Mouse (Mus musculus) hindbrain, embryonic 15.5 days (tissue): ENCODE measurements around the gene Mrpl57. TPM values are rescaled to one million over a fixed set of nuclear protein-coding genes. Genes with fewer than 3 reads are reported as not detected.
"Not testable (repeated sequence)": the region's sequence is repeated elsewhere in the genome, so short reads cannot be mapped to it uniquely, and the experiment has no call there.

Source experiments
- ATAC-seq: fragments of 200-750 bp; cut with Nextera tagmentation; 2 replicates; pipeline ENCODE4 v1.8.0; 2017; ENCODE audit warnings: low read depth, moderate number of reproducible peaks, moderate TSS enrichment; ENCODE audit not compliant: low FRiP score
- H3K27ac ChIP-seq: fragments of 300-500 bp; sonication (generic); replicated peaks from 2 replicates; pipeline ENCODE4 v1.5.1; 2015; ENCODE audit warnings: mild to moderate bottlenecking, inconsistent platforms
- H3K27me3 ChIP-seq: fragments of 300-500 bp; sonication (generic); 2 replicates; pipeline ENCODE4 v1.6.1; 2015; ENCODE audit warnings: control low read depth, inconsistent platforms
- H3K36me3 ChIP-seq: fragments of 300-500 bp; sonication (generic); 2 replicates; pipeline ENCODE4 v1.6.1; 2015; ENCODE audit warnings: control low read depth, inconsistent platforms
- H3K4me1 ChIP-seq: fragments of 300-500 bp; sonication (generic); replicated peaks from 2 replicates; pipeline ENCODE4 v1.6.1; 2015; ENCODE audit warnings: control low read depth, inconsistent platforms
- H3K4me2 ChIP-seq: fragments of 300-500 bp; sonication (generic); 2 replicates; pipeline ENCODE4 v1.6.1; 2015; ENCODE audit warnings: moderate library complexity, mild to moderate bottlenecking, inconsistent platforms
- H3K4me3 ChIP-seq: fragments of 300-500 bp; sonication (generic); 2 replicates; pipeline ENCODE4 v1.5.1; 2015; ENCODE audit warnings: mild to moderate bottlenecking, inconsistent platforms
- H3K9ac ChIP-seq: fragments of 300-500 bp; sonication (generic); 2 replicates; pipeline ENCODE4 v1.6.1; 2015; ENCODE audit warnings: inconsistent platforms
- H3K9me3 ChIP-seq: fragments of 300-500 bp; sonication (generic); 2 replicates; pipeline ENCODE4 v1.6.1; 2016; ENCODE audit warnings: control low read depth, inconsistent platforms
- WGBS: fragments of 180-500 bp; shearing (Covaris S2); methylation state at CpG from one replicate; pipeline ENCODE4 v1.1.7; 2015; 5-methylcytosine and 5-hydroxymethylcytosine counted together
- polyA plus RNA-seq: library from polyadenylated mRNA; unstranded; fragments of >200 nt; fragmentation: Nextera tagmentation; extraction: Ambion mirVana; gene quantifications from 2 replicates; pipeline ENCODE4 v1.2.1, GENCODE M21; 2015

Gene Mrpl57
- polyA plus RNA-seq, 1 experiment from 2014 or later = 153 TPM

- no peaks in the 10 kb centered on the region for H3K27me3 ChIP-seq
- peak overlapping the region; percentile 84; the same call in 1 of the 2 replicates for H3K9ac ChIP-seq
- 92% methylated on average over 1 of the region's 1 CpGs for WGBS
- H3K36me3 ChIP-seq = peaks cover 4% of the 10 kb centered on the region; the same call in 1 of the 2 replicates
- ATAC-seq = no peak
- H3K4me2 ChIP-seq = peak overlapping the region; percentile 65
- H3K4me1 ChIP-seq = peaks cover 18% of the 10 kb centered on the region
- no peak overlapping the region for H3K27ac ChIP-seq
- H3K4me3 ChIP-seq = peak overlapping the region; percentile 72
- H3K9me3 ChIP-seq = no peaks in the 10 kb centered on the region
Measured at GRCm38 (mm10) chr14:57827284-57827683, 1.2 kb downstream of the Mrpl57 start.

DNA sequence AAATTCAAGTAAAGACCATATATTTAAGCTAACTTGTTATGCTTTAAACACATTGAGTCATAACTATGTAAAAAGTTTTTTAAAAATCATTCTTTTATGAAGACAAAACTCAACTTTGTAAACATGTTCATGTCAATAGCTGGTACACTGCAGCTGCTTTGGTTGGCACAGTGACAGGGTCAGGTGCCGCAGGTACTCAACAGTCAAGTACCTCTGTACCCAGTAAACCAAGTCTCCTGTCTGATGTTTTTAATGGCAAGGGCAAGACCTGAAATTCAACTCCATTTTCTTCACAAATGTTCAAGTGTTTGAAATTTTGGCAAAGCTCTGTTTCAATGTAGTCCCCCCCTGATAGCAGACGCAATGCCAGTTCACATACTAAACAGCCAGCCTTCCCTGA lies 7.5 kb downstream of the Mrpl57 start:
- WGBS = 96% methylated on average over 2 of the region's 2 CpGs
- Histone ChIP-seq H3K4me3 (no peak overlapping the region), H3K36me3 (peaks cover 38% of the 10 kb centered on the region), H3K4me2 (no peak overlapping the region), H3K9ac (no peak overlapping the region), H3K9me3 (no peaks in the 10 kb centered on the region), H3K27ac (no peak overlapping the region), H3K27me3 (no peaks in the 10 kb centered on the region), H3K4me1 (no peaks in the 10 kb centered on the region)
- no peak for ATAC-seq

DNA sequence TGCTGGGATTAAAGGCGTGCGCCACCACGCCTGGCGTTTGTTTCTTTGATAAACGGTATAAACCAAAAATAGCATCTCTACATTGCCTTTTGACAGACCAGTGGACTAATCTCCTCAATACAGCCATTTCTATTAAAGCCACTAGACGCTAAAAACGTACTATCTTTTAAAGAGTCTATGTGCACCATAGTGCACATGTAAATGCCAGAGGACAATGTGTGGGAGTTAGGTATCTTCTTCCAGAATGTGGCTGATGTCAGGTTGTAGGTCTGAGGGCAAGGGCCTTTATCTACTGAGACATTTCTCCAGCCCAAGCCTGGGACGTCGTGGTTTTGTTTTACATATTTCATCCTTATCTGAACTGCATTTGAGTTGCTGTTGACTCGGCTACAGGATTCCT lies 9.1 kb downstream of the Mrpl57 start:
- H3K36me3 ChIP-seq = peaks cover 48% of the 10 kb centered on the region
- no peak overlapping the region for H3K27ac ChIP-seq
- H3K9ac ChIP-seq = no peak overlapping the region
- no peak overlapping the region for H3K4me3 ChIP-seq
- H3K4me2 ChIP-seq = no peak overlapping the region
- H3K4me1 ChIP-seq = no peaks in the 10 kb centered on the region
- no peak for ATAC-seq
- WGBS = 95% methylated on average over 10 of the region's 10 CpGs
- H3K27me3 ChIP-seq = no peaks in the 10 kb centered on the region
- no peaks in the 10 kb centered on the region for H3K9me3 ChIP-seq

- Histone ChIP-seq H3K4me1 (no peaks in the 10 kb centered on the region), H3K27me3 (no peaks in the 10 kb centered on the region), H3K27ac (no peak overlapping the region), H3K36me3 (peaks cover 34% of the 10 kb centered on the region), H3K9me3 (no peaks in the 10 kb centered on the region), H3K4me3 (no peak overlapping the region), H3K4me2 (no peak overlapping the region), H3K9ac (no peak overlapping the region)
- WGBS = 92% methylated on average over 3 of the region's 3 CpGs
- no peak for ATAC-seq
Measured at GRCm38 (mm10) chr14:57844535-57844934, 18.5 kb downstream of the Mrpl57 start.

DNA sequence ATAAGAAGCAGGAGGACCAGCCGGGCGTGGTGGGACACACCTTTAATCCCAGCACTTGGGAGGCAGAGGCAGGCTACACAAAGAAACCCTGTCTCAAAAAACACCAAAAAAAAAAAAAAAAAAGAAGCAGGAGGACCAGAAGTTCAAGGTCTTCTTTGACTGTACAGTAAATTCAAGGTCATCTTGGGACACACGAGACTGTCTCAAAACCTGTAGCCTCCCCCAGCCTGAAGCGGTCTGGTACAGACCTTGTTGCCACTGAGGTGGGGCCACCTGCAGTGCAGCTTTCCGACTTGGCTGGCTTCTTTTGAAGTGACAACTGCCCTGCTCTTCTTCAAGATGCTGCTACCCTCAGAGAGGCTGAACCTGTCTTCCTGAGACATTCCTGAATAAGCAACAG lies 22.0 kb downstream of the Mrpl57 start:
- not testable (repeated sequence) for H3K9ac ChIP-seq, H3K4me1 ChIP-seq, H3K4me3 ChIP-seq, H3K27ac ChIP-seq, H3K4me2 ChIP-seq, H3K27me3 ChIP-seq, H3K9me3 ChIP-seq, ATAC-seq
- peaks cover 31% of the 10 kb centered on the region for H3K36me3 ChIP-seq
- 85% methylated on average over 5 of the region's 5 CpGs for WGBS

DNA sequence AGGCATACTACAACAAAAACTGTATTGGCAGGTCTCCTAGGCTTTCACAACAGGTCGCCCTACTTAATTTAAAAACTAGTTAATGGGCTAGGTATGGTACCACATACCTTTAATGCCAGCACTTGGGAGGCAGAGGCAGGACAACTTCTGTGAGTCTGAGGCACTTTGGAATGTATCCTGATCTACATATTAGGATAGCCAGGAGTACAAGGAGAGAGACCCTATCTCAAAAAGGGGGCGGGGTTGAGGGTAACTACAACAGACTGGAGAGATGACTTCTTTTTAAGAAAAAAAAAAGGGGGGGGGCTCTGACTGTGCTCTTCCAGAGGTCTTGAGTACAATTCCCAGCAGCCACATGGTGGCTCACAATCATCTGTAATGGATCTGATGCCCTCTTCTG lies 22.6 kb downstream of the Mrpl57 start:
- no peak overlapping the region for H3K27ac ChIP-seq
- H3K36me3 ChIP-seq = peaks cover 31% of the 10 kb centered on the region
- no peaks in the 10 kb centered on the region for H3K9me3 ChIP-seq
- no peak overlapping the region for H3K9ac ChIP-seq
- WGBS = 95% methylated on average over 2 of the region's 2 CpGs
- H3K4me1 ChIP-seq = no peaks in the 10 kb centered on the region
- no peaks in the 10 kb centered on the region for H3K27me3 ChIP-seq
- no peak for ATAC-seq
- no peak overlapping the region for H3K4me2 ChIP-seq
- no peak overlapping the region for H3K4me3 ChIP-seq

DNA sequence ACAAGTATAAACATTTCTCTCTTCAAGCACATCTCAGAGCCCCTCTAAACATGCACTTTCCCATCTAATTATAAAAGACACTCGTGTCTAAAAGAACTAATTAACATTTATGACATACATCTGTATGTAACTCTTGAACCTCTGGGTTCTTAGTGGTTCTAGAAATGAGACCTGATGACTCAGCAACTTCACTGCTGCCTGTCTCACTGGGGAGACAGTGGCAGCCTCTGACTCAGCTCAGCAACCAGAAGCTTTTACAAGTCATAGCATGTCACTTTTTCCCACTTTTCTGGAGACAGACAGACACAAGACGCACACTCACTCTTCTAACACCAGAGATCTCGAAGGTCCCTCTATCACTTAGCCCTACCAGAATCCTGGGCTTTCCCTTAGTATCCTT lies 24.3 kb downstream of the Mrpl57 start:
- H3K36me3 ChIP-seq = peaks cover 30% of the 10 kb centered on the region

GRCm38 (mm10) chr14:57852961-57853360 lies 26.9 kb downstream of the Mrpl57 start:
- H3K4me2 ChIP-seq = no peak overlapping the region
- no peak overlapping the region for H3K4me3 ChIP-seq
- 78% methylated on average over 2 of the region's 2 CpGs for WGBS
- ATAC-seq = no peak
- H3K4me1 ChIP-seq = no peaks in the 10 kb centered on the region
- no peaks in the 10 kb centered on the region for H3K9me3 ChIP-seq
- H3K9ac ChIP-seq = no peak overlapping the region
- H3K27me3 ChIP-seq = no peaks in the 10 kb centered on the region
- H3K27ac ChIP-seq = no peak overlapping the region
- peaks cover 27% of the 10 kb centered on the region for H3K36me3 ChIP-seq

More for the DNA sequence above, 24.3 kb downstream of the Mrpl57 start:
- Histone ChIP-seq H3K27me3 (no peaks in the 10 kb centered on the region), H3K27ac (no peak overlapping the region), H3K9ac (no peak overlapping the region), H3K9me3 (no peaks in the 10 kb centered on the region), H3K4me2 (no peak overlapping the region), H3K4me1 (no peaks in the 10 kb centered on the region), H3K4me3 (no peak overlapping the region)
- no peak for ATAC-seq
- WGBS = 85% methylated on average over 3 of the region's 3 CpGs

DNA sequence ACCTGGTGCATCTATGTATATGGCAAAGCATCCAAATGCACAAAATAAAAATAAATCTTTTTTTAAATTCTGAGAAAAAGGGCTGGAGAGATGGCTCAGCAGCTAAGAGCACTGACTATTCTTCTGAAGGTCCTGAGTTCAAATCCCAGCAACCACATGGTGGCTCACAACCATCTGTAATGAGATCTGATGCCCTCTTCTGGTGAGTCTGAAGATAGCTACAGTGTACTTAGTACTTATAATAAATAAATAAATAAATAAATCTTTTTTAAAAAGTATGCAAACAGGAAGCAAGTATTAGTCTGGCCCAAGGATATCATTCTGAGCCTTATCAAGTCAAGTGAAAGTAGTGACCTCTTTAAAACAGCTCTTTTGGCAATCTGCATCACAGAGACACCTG lies 30.0 kb downstream of the Mrpl57 start:
- not testable (repeated sequence) for H3K4me1 ChIP-seq, H3K27me3 ChIP-seq, H3K4me2 ChIP-seq, H3K4me3 ChIP-seq, H3K27ac ChIP-seq, H3K9ac ChIP-seq, ATAC-seq, H3K9me3 ChIP-seq
- H3K36me3 ChIP-seq = peaks cover 29% of the 10 kb centered on the region

DNA sequence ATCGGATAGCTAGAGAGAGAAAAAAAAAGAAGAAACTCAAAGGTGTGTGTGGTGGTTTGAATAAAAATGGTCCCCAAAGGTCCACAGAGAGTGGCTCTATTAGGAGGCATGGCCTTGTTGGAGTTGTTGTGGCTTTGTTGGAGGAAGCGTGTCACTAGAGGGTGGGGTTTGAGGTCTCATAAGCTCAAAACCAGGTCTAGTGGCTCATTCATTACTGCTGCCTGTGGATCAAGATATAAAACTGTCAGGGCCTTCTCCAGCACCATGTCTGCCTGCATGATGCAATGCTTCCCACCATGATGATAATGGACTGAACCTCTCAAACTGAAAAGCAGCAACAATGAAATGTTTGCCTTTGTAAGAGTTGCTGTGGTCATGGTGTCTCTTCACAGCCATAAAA lies 32.6 kb downstream of the Mrpl57 start:
- Histone ChIP-seq H3K4me2 (no peak overlapping the region), H3K4me3 (no peak overlapping the region), H3K4me1 (no peaks in the 10 kb centered on the region), H3K27me3 (no peaks in the 10 kb centered on the region), H3K9ac (no peak overlapping the region), H3K9me3 (no peaks in the 10 kb centered on the region), H3K27ac (no peak overlapping the region), H3K36me3 (peaks cover 35% of the 10 kb centered on the region)
- 96% methylated on average over 2 of the region's 2 CpGs for WGBS
- ATAC-seq = no peak

DNA sequence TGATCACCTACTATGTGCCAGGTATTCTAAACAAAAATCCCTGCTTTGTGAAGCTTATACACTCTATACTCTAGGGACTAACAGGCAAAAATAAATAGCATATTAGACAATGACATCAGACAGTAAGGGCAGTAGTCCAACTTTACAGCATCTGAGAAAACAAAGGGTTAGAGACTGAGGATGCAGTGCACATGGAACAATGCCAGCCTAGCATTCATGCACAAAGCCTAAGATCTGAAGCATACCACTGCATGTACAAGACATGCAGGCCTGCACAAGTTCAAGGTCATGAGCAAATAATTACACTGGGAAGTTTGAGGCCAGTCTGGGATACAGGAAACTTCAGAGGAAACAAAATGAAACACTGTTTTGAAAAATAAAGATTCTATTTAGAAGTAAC lies 33.5 kb downstream of the Mrpl57 start:
- H3K27ac ChIP-seq = no peak overlapping the region
- no peak overlapping the region for H3K4me3 ChIP-seq
- no peaks in the 10 kb centered on the region for H3K27me3 ChIP-seq
- H3K36me3 ChIP-seq = peaks cover 44% of the 10 kb centered on the region
- no peak overlapping the region for H3K4me2 ChIP-seq
- H3K4me1 ChIP-seq = no peaks in the 10 kb centered on the region
- H3K9me3 ChIP-seq = no peaks in the 10 kb centered on the region
- H3K9ac ChIP-seq = no peak overlapping the region
- no peak for ATAC-seq

- 95% methylated on average over 4 of the region's 4 CpGs for WGBS
- Histone ChIP-seq H3K27me3 (no peaks in the 10 kb centered on the region), H3K4me1 (no peaks in the 10 kb centered on the region), H3K36me3 (peaks cover 41% of the 10 kb centered on the region), H3K4me2 (no peak overlapping the region), H3K9me3 (no peaks in the 10 kb centered on the region), H3K9ac (no peak overlapping the region), H3K4me3 (no peak overlapping the region), H3K27ac (no peak overlapping the region)
- no peak for ATAC-seq
Measured at GRCm38 (mm10) chr14:57861987-57862412, 36.0 kb downstream of the Mrpl57 start.

GRCm38 (mm10) chr14:57863129-57863528 lies 37.1 kb downstream of the Mrpl57 start:
- H3K9me3 ChIP-seq = no peaks in the 10 kb centered on the region
- no peak overlapping the region for H3K4me3 ChIP-seq
- H3K27me3 ChIP-seq = no peaks in the 10 kb centered on the region
- H3K27ac ChIP-seq = no peak overlapping the region
- no peaks in the 10 kb centered on the region for H3K4me1 ChIP-seq
- 73% methylated on average over 2 of the region's 2 CpGs for WGBS
- H3K36me3 ChIP-seq = peaks cover 35% of the 10 kb centered on the region
- ATAC-seq = no peak
- no peak overlapping the region for H3K9ac ChIP-seq
- no peak overlapping the region for H3K4me2 ChIP-seq
